Mouse (Mus musculus): ENCODE measurements around the gene Foxb1. TPM values are rescaled to one million over a fixed set of nuclear protein-coding genes. Genes with fewer than 3 reads are reported as not detected.

Foxb1 gene
- total RNA-seq (2023) = not detected in 2 replicates

DNA sequence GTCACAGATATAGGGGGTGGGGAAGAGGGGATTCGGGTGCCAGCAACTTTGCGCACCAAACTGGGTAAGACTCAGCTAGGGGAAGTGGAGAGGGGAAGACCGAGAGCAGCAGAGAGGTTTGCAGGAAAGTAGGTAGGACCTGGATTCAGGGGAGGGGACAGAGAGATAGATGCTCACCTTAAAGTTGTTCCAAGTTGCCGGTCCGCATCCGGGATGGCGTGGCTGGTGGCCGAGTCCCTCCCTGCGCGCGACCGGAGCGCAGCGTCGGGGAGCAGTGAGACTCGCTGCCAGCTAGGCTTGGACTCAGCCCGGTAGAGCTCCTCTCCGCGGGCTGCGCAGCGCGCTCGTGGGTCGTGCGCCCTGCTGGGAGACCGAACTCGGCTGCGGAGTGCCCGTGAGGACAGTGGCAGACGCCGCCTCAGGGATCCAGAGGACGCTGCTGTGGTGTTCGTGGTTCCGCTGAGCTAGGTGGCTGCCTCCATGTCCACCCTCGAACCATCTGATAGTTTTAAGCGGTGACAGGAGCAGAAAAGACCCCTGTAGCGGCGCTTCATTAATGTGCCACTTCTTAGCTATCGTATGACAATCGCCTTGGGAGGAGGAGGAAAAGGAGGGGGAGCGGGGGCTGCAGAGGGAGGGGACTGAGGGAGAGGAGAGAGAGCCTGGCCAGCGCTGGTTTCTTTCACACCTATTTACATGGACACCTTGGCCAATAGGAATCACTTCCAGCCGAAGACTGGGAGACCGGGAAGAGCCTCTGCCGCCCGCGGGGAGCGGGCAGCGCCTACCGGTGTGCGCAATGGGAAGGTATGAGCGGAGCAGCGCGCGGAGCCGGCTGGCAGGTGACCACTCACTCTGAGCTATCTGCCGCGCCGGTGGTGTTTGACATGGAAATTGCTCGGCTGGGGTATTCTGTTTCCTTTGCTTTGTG lies at the start of gene Foxb1:
Gene Foxb1, minus strand, starts transcription at position 570 of the 931 bp plus-strand sequence.

Other genes with a start within 250 kb of the Foxb1 start
- gene Bnip2, start 228.5 kb upstream of the Foxb1 start, total RNA-seq (2023) = 82.5 and 111 TPM in 2 replicates